Mouse (Mus musculus): ENCODE data around the gene Gm29776.

Gene Gm29776

DNA sequence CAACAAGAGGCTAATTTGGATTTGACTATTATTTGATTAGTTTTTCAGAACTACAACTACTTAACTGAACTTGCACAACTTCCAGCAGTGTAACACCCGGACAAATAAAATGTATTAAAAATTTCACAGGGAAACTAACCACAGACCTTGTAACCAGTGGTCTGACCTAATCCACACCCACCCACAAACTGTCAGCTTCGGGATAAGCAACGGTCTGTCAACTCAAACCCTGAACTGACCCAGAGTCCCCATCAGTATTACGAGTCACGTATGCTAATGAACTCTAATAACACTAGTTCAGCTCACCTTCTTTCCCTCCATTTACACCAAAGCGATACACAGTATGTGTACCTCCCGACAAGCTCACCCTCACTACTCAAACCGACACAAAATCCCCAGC is 13.2 kb downstream of the Gm29776 start:
- Histone ChIP-seq H3K9me3 (ENCODE audit: low read length) (no peaks in the 10 kb centered on the region), H3K4me1 (replicated peaks; ENCODE audit: low read depth, low read length) (peaks cover 28% of the 10 kb centered on the region), H3K27me3 (ENCODE audit: insufficient read depth, low read length) (no peaks in the 10 kb centered on the region), H3K36me3 (ENCODE audit: insufficient read depth, low read length) (peaks cover 45% of the 10 kb centered on the region), H3K4me3 (replicated peaks; ENCODE audit: low read length) (peak overlapping the region; percentile 98)
- TF ChIP-seq POU5F1 (IDR thresholded peaks at IDR 0.05; ENCODE audit: borderline replicate concordance, low read length) = no peak
- TF ChIP-seq NANOG (IDR thresholded peaks at IDR 0.05; ENCODE audit: borderline replicate concordance, low read length) = no peak
- TF ChIP-seq CTCF (conservative IDR thresholded peaks at IDR 0.05; ENCODE audit: low read length) = no peak

GRCm38 (mm10) chr14:54682396-54682795 is 16.2 kb downstream of the Gm29776 start:
- TF ChIP-seq CTCF (conservative IDR thresholded peaks at IDR 0.05; ENCODE audit: low read length) = no peak
- no peak for TF ChIP-seq NANOG (IDR thresholded peaks at IDR 0.05; ENCODE audit: borderline replicate concordance, low read length)
- no peak for TF ChIP-seq POU5F1 (IDR thresholded peaks at IDR 0.05; ENCODE audit: borderline replicate concordance, low read length)
- Histone ChIP-seq H3K4me1 (replicated peaks; ENCODE audit: low read depth, low read length) (peaks cover 21% of the 10 kb centered on the region), H3K4me3 (replicated peaks; ENCODE audit: low read length) (no peak overlapping the region), H3K9me3 (ENCODE audit: low read length) (no peaks in the 10 kb centered on the region), H3K27me3 (ENCODE audit: insufficient read depth, low read length) (no peaks in the 10 kb centered on the region), H3K36me3 (ENCODE audit: insufficient read depth, low read length) (peaks cover 43% of the 10 kb centered on the region)

DNA sequence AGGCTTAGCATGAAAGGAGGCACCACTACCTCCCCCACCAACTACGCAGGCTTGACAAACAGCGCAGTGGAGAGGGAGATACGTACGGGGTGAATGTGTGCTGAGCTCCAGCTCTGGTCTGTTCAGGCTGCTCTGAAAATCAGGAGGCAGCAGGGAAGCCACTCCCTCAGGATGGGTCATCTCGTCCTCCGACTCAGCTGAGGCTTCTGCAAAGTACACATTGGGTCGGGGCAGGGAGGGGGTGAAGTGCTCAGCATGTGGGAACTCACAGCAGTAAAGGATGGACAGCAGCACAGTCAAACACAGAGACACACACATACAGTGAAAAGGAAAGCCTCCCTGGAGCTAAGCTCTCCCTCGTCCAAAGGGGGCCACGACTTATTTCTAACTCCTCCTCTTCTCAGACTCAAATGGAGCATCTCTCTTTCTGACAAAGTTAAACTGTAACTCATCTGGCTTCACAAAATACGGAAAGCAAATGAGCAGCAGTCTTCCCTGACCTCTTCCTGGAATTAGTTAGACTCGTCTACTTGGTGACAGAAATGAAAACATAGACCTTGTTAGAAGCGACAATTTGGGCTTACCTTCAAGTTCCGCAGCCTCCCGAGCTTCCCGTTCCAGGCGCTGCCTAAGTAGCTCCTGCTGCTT is 19.9 kb downstream of the Gm29776 start:
- Histone ChIP-seq H3K36me3 (ENCODE audit: insufficient read depth, low read length) (peaks cover 73% of the 10 kb centered on the region), H3K27me3 (ENCODE audit: insufficient read depth, low read length) (no peaks in the 10 kb centered on the region), H3K9me3 (ENCODE audit: low read length) (no peaks in the 10 kb centered on the region), H3K4me1 (replicated peaks; ENCODE audit: low read depth, low read length) (peaks cover 6% of the 10 kb centered on the region), H3K4me3 (replicated peaks; ENCODE audit: low read length) (no peak overlapping the region)
- TF ChIP-seq CTCF (conservative IDR thresholded peaks at IDR 0.05; ENCODE audit: low read length) (no peak), NANOG (IDR thresholded peaks at IDR 0.05; ENCODE audit: borderline replicate concordance, low read length) (no peak), POU5F1 (IDR thresholded peaks at IDR 0.05; ENCODE audit: borderline replicate concordance, low read length) (no peak)

DNA sequence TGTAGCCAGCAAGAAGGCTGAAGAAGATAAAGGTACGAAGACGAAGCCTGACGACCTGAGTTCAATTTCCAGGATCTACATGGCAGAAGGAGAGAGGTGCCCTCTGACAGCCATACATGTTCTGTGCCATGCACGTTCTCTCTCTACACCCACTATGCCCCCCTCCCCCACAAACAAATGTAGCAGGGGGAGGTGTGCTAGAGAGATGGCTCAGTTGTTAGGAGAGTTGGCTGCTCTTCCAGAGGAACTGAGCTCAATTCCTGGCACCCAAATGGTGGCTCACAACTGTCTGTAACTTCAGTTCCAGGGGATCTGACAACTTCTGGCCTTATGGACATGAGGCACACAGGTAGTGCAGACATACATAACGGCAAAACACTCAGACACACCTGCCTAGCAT is 22.3 kb downstream of the Gm29776 start:
- H3K27me3 ChIP-seq (ENCODE audit: insufficient read depth, low read length) = no peaks in the 10 kb centered on the region
- no peak overlapping the region for H3K4me3 ChIP-seq (replicated peaks; ENCODE audit: low read length)
- no peak for TF ChIP-seq NANOG (IDR thresholded peaks at IDR 0.05; ENCODE audit: borderline replicate concordance, low read length)
- no peak for TF ChIP-seq CTCF (conservative IDR thresholded peaks at IDR 0.05; ENCODE audit: low read length)
- no peak for TF ChIP-seq POU5F1 (IDR thresholded peaks at IDR 0.05; ENCODE audit: borderline replicate concordance, low read length)
- H3K9me3 ChIP-seq (ENCODE audit: low read length) = no peaks in the 10 kb centered on the region
- H3K36me3 ChIP-seq (ENCODE audit: insufficient read depth, low read length) = peaks cover 76% of the 10 kb centered on the region
- H3K4me1 ChIP-seq (replicated peaks; ENCODE audit: low read depth, low read length) = peaks cover 6% of the 10 kb centered on the region

DNA sequence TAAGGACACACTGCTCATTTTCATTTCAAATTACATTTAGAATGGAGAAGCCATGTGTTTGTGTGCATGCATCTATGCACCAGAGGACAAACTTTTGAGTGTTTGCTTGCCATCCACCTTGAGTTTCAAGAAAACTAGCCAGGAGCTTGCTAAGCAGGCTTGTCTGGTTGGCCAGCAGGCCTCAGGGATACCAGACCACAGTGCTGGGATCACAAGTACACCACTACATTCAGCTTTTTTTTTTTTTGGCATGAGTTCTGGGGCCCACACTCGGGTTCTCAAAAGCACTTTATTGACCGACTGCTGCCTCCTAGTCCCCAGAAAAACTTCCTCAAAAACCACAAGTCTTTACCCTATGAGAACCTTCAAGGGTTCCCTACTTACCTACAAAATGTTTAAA is 24.3 kb downstream of the Gm29776 start:
- peaks cover 78% of the 10 kb centered on the region for H3K36me3 ChIP-seq (ENCODE audit: insufficient read depth, low read length)
- TF ChIP-seq POU5F1 (IDR thresholded peaks at IDR 0.05; ENCODE audit: borderline replicate concordance, low read length) = no peak
- TF ChIP-seq CTCF (conservative IDR thresholded peaks at IDR 0.05; ENCODE audit: low read length) = no peak
- TF ChIP-seq NANOG (IDR thresholded peaks at IDR 0.05; ENCODE audit: borderline replicate concordance, low read length) = no peak
- no peaks in the 10 kb centered on the region for H3K9me3 ChIP-seq (ENCODE audit: low read length)
- H3K27me3 ChIP-seq (ENCODE audit: insufficient read depth, low read length) = no peaks in the 10 kb centered on the region
- no peak overlapping the region for H3K4me3 ChIP-seq (replicated peaks; ENCODE audit: low read length)
- H3K4me1 ChIP-seq (replicated peaks; ENCODE audit: low read depth, low read length) = peaks cover 6% of the 10 kb centered on the region

- TF ChIP-seq POU5F1 (IDR thresholded peaks at IDR 0.05; ENCODE audit: borderline replicate concordance, low read length) (no peak), NANOG (IDR thresholded peaks at IDR 0.05; ENCODE audit: borderline replicate concordance, low read length) (no peak), CTCF (conservative IDR thresholded peaks at IDR 0.05; ENCODE audit: low read length) (peak; percentile 70)
- H3K9me3 ChIP-seq (ENCODE audit: low read length) = no peaks in the 10 kb centered on the region
- H3K4me1 ChIP-seq (replicated peaks; ENCODE audit: low read depth, low read length) = peaks cover 5% of the 10 kb centered on the region
- no peak overlapping the region for H3K4me3 ChIP-seq (replicated peaks; ENCODE audit: low read length)
- H3K27me3 ChIP-seq (ENCODE audit: insufficient read depth, low read length) = no peaks in the 10 kb centered on the region
- H3K36me3 ChIP-seq (ENCODE audit: insufficient read depth, low read length) = peaks cover 73% of the 10 kb centered on the region
These were observed 29.3 kb downstream of the Gm29776 start for GRCm38 (mm10) chr14:54669381-54669780.

- Histone ChIP-seq H3K4me3 (replicated peaks; ENCODE audit: low read length) (no peak overlapping the region), H3K4me1 (replicated peaks; ENCODE audit: low read depth, low read length) (peaks cover 5% of the 10 kb centered on the region), H3K9me3 (ENCODE audit: low read length) (no peaks in the 10 kb centered on the region), H3K36me3 (ENCODE audit: insufficient read depth, low read length) (peaks cover 88% of the 10 kb centered on the region), H3K27me3 (ENCODE audit: insufficient read depth, low read length) (no peaks in the 10 kb centered on the region)
- TF ChIP-seq NANOG (IDR thresholded peaks at IDR 0.05; ENCODE audit: borderline replicate concordance, low read length) (no peak), POU5F1 (IDR thresholded peaks at IDR 0.05; ENCODE audit: borderline replicate concordance, low read length) (no peak), CTCF (conservative IDR thresholded peaks at IDR 0.05; ENCODE audit: low read length) (no peak)
These were observed 34.0 kb downstream of the Gm29776 start for GRCm38 (mm10) chr14:54664477-54665222.

GRCm38 (mm10) chr14:54660009-54660408 is 38.6 kb downstream of the Gm29776 start:
- Histone ChIP-seq H3K9me3 (ENCODE audit: low read length) (no peaks in the 10 kb centered on the region), H3K4me3 (replicated peaks; ENCODE audit: low read length) (no peak overlapping the region), H3K27me3 (ENCODE audit: insufficient read depth, low read length) (no peaks in the 10 kb centered on the region), H3K4me1 (replicated peaks; ENCODE audit: low read depth, low read length) (peaks cover 15% of the 10 kb centered on the region), H3K36me3 (ENCODE audit: insufficient read depth, low read length) (peaks cover 92% of the 10 kb centered on the region)
- TF ChIP-seq CTCF (conservative IDR thresholded peaks at IDR 0.05; ENCODE audit: low read length) (peak; percentile 40; the same call in 1 of the 2 replicates), POU5F1 (IDR thresholded peaks at IDR 0.05; ENCODE audit: borderline replicate concordance, low read length) (no peak)
